Mouse (Mus musculus) limb, embryonic 14.5 days (tissue): Measurements from ENCODE around the gene Sult1a1. TPM values are rescaled to one million over a fixed set of nuclear protein-coding genes. Genes with fewer than 3 reads are reported as not detected.

ENCODE experiments used
- ATAC-seq: fragments of 200-750 bp; cut with Nextera tagmentation; 2 replicates; pipeline ENCODE4 v1.8.0; 2017; ENCODE audit warnings: low read depth, moderate number of reproducible peaks, moderate TSS enrichment; ENCODE audit not compliant: low FRiP score
- DNase-seq: peaks from one replicate; pipeline ENCODE4 v3.0.0-alpha.2; 2015; ENCODE audit warnings: low spot score
- H3K27ac ChIP-seq: fragments of 300-500 bp; sonication (generic); replicated peaks from 2 replicates; pipeline ENCODE4 v1.5.1; 2014; ENCODE audit warnings: low read depth, mild to moderate bottlenecking, low read length, moderate library complexity, mixed read lengths
- H3K27me3 ChIP-seq: fragments of 300-500 bp; sonication (generic); 2 replicates; pipeline ENCODE4 v1.6.1; 2014; ENCODE audit warnings: low read length, mixed read lengths; ENCODE audit not compliant: control insufficient read depth, insufficient read depth
- H3K36me3 ChIP-seq: fragments of 300-500 bp; sonication (generic); 2 replicates; pipeline ENCODE4 v1.6.1; 2014; ENCODE audit warnings: mild to moderate bottlenecking, low read length, moderate library complexity, mixed read lengths; ENCODE audit not compliant: control insufficient read depth, insufficient read depth
- H3K4me1 ChIP-seq: fragments of 300-500 bp; sonication (generic); 2 replicates; pipeline ENCODE4 v1.6.1; 2014; ENCODE audit warnings: antibody characterized with exemption, low read length, mixed read lengths; ENCODE audit not compliant: control insufficient read depth, insufficient read depth
- H3K4me2 ChIP-seq: fragments of 300-500 bp; sonication (generic); replicated peaks from 2 replicates; pipeline ENCODE4 v1.6.1; 2014; ENCODE audit warnings: low read depth, mild to moderate bottlenecking, low read length, moderate library complexity; ENCODE audit not compliant: severe bottlenecking
- H3K4me3 ChIP-seq: fragments of 300-500 bp; sonication (generic); replicated peaks from 2 replicates; pipeline ENCODE4 v1.5.1; 2014; ENCODE audit warnings: low read length
- H3K9ac ChIP-seq: fragments of 300-500 bp; sonication (generic); 2 replicates; pipeline ENCODE4 v1.6.1; 2014; ENCODE audit warnings: mild to moderate bottlenecking, low read depth, low read length, moderate library complexity; ENCODE audit not compliant: severe bottlenecking
- H3K9me3 ChIP-seq: fragments of 300-500 bp; sonication (generic); 2 replicates; pipeline ENCODE4 v1.6.1; 2016; ENCODE audit warnings: low read length; ENCODE audit not compliant: control insufficient read depth
- POLR2A ChIP-seq: fragments of 200-500 bp; IDR thresholded peaks from 2 replicates; pipeline ENCODE4 v1.8.0; 2012; ENCODE audit warnings: inconsistent platforms, mild to moderate bottlenecking, moderate library complexity, borderline replicate concordance; ENCODE audit not compliant: insufficient read depth, insufficient read length; ENCODE audit errors: extremely low read depth
- WGBS: fragments of 180-500 bp; shearing (Covaris S2); extraction: QIAGEN DNeasy Blood & Tissue Kit; methylation state at CpG from one replicate; pipeline ENCODE4 v1.1.7; 2014; 5-methylcytosine and 5-hydroxymethylcytosine counted together
- polyA plus RNA-seq, 2 experiments: library from polyadenylated mRNA; depleted of rRNA in 1 of 2; stranded (reverse) in 1 of 2; unstranded in 1 of 2; fragments of >200 nt; fragmentation: Nextera tagmentation in 1 of 2; extraction: Ambion mirVana in 1 of 2; gene quantifications; 2 replicates each; pipeline versions ENCODE4 v1.2.1 to v1.2.3; 2012 to 2014

The Sult1a1 gene
- polyA plus RNA-seq, 2 experiments = 6.9 to 10.3 TPM

DNA sequence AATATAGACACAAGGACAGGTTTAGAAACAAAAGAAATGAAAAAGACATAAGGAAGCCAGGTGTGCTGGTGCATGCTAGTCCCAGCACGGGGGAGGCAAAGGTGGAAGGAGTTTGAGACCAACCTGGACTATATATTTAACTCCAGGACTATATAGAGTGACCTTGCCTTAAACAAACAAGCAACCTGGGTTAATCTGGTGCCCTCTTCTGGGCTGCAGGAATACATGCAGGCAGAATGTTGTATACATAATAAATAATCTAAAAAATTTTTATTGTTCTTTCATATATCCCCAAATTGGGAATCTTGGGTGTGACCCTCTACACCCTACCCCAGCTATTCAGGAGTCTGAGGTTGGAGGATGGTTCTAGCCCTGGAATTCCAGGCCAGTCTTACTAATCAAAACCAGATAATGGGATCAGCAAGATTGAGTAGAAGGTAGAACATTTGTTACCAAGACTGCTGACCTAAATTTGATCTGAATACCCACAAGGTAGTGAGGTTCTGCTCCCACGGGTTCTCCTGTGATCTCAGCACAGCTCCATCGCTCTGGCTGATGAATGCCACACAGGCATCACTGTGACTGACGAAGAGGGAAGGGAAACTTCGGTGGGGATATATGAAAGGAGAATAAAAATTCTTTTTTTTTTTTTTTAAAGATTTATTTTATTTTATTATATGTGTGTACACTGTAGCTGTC is 33.5 kb downstream of the Sult1a1 start:
- 73% methylated on average over 5 of the region's 5 CpGs for WGBS
- no peaks in the 10 kb centered on the region for H3K4me1 ChIP-seq

DNA sequence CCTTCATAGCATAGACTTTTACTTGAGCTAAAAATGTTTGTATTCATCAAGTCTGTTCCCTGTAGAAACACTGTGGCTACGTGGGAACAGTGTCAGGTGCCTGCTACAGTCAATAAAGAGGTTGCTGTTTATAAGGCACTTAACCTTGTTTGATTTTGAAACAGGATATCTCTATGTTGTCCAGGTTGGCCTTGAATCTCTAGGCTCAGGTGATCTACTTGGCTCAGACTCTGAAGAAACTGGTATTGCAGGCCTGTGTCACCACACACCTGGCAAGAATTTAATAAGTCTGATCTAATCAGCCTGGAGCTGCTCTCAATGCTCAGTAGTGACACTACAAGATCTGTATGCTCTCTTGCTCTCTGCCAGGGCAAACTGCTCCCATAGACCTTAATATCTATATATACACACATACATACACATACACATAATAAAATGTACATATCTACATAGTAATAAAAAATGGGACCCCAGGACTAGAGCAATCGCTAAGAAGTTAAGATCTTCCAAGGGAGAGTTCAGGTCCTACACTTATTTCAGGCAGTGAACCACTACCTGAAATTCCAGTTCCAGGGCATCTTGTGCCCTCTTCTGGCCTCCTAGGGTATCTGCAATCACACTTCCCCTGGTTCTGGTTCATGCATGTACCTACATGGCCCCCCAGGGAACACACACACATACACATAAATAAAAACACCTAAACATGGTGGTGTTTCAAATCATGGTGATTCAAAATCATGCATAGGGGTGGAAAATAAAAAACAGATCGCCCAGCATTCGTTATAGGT is 39.3 kb downstream of the Sult1a1 start:
- Histone ChIP-seq H3K4me2 (no peak overlapping the region), H3K36me3 (no peaks in the 10 kb centered on the region), H3K4me3 (no peak overlapping the region), H3K27me3 (no peaks in the 10 kb centered on the region), H3K9ac (no peak overlapping the region), H3K27ac (no peak overlapping the region), H3K9me3 (no peaks in the 10 kb centered on the region), H3K4me1 (peaks cover 8% of the 10 kb centered on the region)
- no peak for TF ChIP-seq POLR2A
- DNase-seq (peak; percentile 73), ATAC-seq (no peak)
- WGBS = 14% methylated on average over 4 of the region's 4 CpGs

More for the DNA sequence above, 33.5 kb downstream of the Sult1a1 start:
- Histone ChIP-seq H3K4me2 (no peak overlapping the region), H3K9me3 (no peaks in the 10 kb centered on the region), H3K36me3 (no peaks in the 10 kb centered on the region), H3K27me3 (no peaks in the 10 kb centered on the region), H3K9ac (no peak overlapping the region), H3K4me3 (no peak overlapping the region), H3K27ac (no peak overlapping the region)
- no peak for ATAC-seq
- no peak for TF ChIP-seq POLR2A
- no peak for DNase-seq

DNA sequence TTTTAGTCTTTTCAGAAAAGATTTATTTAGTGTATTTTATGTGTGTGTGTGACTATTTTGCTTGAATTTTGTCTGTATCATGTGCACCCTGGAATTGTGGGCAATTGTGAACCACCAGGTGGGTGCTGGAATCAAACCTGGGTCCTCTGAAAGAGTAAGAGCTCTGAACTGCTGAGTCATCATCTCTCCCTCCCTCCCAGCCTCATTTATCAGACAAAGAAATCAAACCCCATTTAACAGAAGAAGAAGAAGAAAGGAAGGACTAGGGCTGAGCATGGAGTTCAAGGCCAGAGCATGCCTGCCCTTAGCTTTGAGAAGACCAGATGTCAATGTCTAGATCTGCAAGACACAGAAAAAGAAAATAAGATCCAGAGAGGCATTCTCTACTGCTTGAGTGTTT is 40.9 kb downstream of the Sult1a1 start:
- Histone ChIP-seq H3K9me3 (no peaks in the 10 kb centered on the region), H3K4me1 (peaks cover 8% of the 10 kb centered on the region), H3K4me3 (no peak overlapping the region), H3K27me3 (no peaks in the 10 kb centered on the region), H3K9ac (no peak overlapping the region), H3K27ac (no peak overlapping the region), H3K36me3 (no peaks in the 10 kb centered on the region), H3K4me2 (no peak overlapping the region)
- DNase-seq = no peak
- no peak for ATAC-seq
- TF ChIP-seq POLR2A = no peak

DNA sequence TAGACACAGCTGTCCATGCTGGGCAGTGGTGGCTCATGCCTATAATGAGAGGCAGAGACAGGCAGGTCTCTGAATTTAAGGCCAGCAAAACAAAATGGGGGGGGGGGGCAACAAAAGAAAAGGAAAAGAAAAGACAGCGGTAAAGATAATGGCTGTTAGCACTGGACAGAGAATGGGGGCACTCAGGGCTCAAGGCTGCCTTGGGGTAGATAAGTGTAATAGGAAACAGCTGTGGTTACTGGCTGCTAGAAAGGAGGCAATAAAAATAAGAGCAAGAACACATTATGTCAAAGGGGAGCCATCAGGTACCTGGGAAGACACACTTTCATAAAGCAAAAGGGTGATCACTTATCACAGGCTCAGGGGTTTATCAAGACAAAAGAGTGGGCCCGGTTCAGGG is 43.8 kb downstream of the Sult1a1 start:
- no peak overlapping the region for H3K4me2 ChIP-seq
- no peaks in the 10 kb centered on the region for H3K36me3 ChIP-seq
- H3K9me3 ChIP-seq = no peaks in the 10 kb centered on the region
- no peak overlapping the region for H3K27ac ChIP-seq
- DNase-seq (no peak), ATAC-seq (no peak)
- H3K9ac ChIP-seq = no peak overlapping the region
- no peak overlapping the region for H3K4me3 ChIP-seq
- H3K4me1 ChIP-seq = peaks cover 8% of the 10 kb centered on the region
- no peaks in the 10 kb centered on the region for H3K27me3 ChIP-seq
- WGBS = 58% methylated on average over 2 of the region's 2 CpGs
- TF ChIP-seq POLR2A = no peak

DNA sequence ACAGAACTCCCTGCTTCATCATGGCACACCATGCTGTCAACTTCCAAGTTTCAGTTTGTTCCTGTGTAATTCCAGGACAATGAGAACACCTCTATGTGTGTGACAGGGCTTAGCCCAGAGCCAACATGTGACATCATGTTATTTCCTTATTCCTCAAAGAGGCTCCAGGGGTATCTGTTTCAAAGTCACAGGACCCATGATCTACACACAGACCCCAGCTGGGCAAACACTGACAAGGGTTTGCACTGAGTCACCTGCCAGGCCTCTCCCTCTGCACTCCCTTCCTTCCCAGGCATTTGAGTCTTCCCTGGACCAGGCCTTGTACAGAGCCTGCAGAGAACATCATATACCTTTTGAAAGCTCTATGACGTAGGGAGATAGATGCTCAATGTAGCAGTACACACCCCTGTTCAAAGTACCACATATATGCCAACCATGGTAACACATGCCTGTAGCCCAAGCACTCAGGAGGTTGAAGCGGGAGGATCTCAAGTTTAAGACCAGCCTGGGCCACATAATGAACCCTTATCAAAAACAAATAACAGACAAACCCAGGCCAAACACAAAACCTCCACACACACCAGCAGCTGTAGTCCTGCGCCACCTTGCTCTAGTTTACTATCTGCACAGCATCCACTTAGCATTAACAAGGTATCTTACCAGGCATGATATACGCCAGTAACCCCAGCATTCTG is 45.3 kb downstream of the Sult1a1 start, which contains the start of gene Nupr1:
Gene Nupr1 (minus strand): TSS at position 38 of the 695 bp plus-strand sequence.
- H3K9me3 ChIP-seq = no peaks in the 10 kb centered on the region
- DNase-seq (no peak), ATAC-seq (no peak)
- H3K4me3 ChIP-seq = no peak within 1 kb of the TSS
- H3K4me2 ChIP-seq = no peak within 1 kb of the TSS
- H3K36me3 ChIP-seq = no peaks in the 10 kb centered on the region
- no peak within 1 kb of the TSS for H3K27ac ChIP-seq
- peaks cover 8% of the 10 kb centered on the region for H3K4me1 ChIP-seq
- no peak within 1 kb of the TSS for H3K9ac ChIP-seq
- WGBS = 93% methylated on average over 4 of the region's 4 CpGs
- no peaks in the 10 kb centered on the region for H3K27me3 ChIP-seq
- no peak for TF ChIP-seq POLR2A
